ENCODE assay signal across 12 mouse cellular contexts in the genomic region with DNA sequence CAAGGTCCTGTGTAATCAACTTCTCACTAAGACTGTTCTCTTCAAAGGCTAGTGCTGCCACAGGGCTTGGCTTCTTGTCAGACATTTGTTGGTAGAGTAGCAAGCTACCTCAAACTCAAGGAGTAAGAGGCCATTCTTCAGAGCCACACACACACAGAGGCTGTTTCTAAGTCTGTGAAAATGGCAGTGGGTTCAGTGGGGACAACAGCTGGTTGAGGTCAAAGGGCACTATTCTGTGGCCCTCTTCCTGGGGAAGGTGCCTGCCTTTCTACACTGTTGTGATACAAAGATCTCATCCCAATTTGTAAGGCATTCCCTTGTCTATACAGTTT.
DNase-seq lines count a peak whose midpoint lies in the region; ATAC-seq and TF ChIP-seq lines count a peak whose summit lies in the region.
"Had no signal": no experiment of that assay in that cellular context is flagged by ENCODE, and none has a peak within 500 bp of the region (broad histone marks: within the 10 kb centered on the region; RNA-seq: fewer than 3 reads in every experiment).

No protein-coding gene starts in this region.

- no peaks in the 10 kb centered on the region for H3K27me3 ChIP-seq in hindbrain, embryonic 12.5 days
- no peaks in the 10 kb centered on the region for H3K27me3 ChIP-seq in hindbrain, embryonic 10.5 days (ENCODE audit: insufficient read depth, poor library complexity, severe bottlenecking)
- no peaks in the 10 kb centered on the region for H3K27me3 ChIP-seq in midbrain, embryonic 15.5 days (replicated peaks)
- no peaks in the 10 kb centered on the region for H3K27me3 ChIP-seq in midbrain, embryonic 11.5 days (ENCODE audit: control insufficient read depth, insufficient read depth, low read length)
- no peaks in the 10 kb centered on the region for H3K27me3 ChIP-seq in neural tube, embryonic 13.5 days
- H3K27me3 ChIP-seq: limb, embryonic 13.5 days had no signal

- ATAC-seq in hindbrain, embryonic 12.5 days (ENCODE audit: low FRiP score) = peak; percentile 68; the same call in 1 of the 2 replicates
- ATAC-seq in midbrain, embryonic 15.5 days (replicated peaks) = peak; percentile 56
- no peak for ATAC-seq in midbrain, embryonic 11.5 days (ENCODE audit: low FRiP score)
- no peak; the same call in 1 of the 2 replicates for ATAC-seq in neural tube, embryonic 13.5 days (ENCODE audit: low read depth)

- DNase-seq in embryo, embryonic 11 days = peak; percentile 2
- DNase-seq in embryo, embryonic 10 days (ENCODE audit: low spot score) = no peak
- DNase-seq in hindbrain, embryonic 10.5 days (ENCODE audit: low spot score) = no peak
- no peak for DNase-seq in midbrain, embryonic 11.5 days (ENCODE audit: low spot score, missing footprints)
- DNase-seq in layer of hippocampus, adult 2 months (ENCODE audit: low spot score in 2 of 2) = no peak
- DNase-seq: kidney, adult 2 months; thymus, postnatal 4 days had no signal

- no peak for TF ChIP-seq CTCF in layer of hippocampus, adult 2 months (conservative IDR thresholded peaks at IDR 0.05)

- H3K4me3 ChIP-seq in hindbrain, embryonic 12.5 days = no peak overlapping the region
- H3K4me3 ChIP-seq in hindbrain, embryonic 10.5 days = no peak overlapping the region
- H3K4me3 ChIP-seq in midbrain, embryonic 15.5 days = no peak overlapping the region
- no peak overlapping the region for H3K4me3 ChIP-seq in midbrain, embryonic 11.5 days (ENCODE audit: low read depth, low read length)
- no peak overlapping the region for H3K4me3 ChIP-seq in neural tube, embryonic 13.5 days
- no peak overlapping the region for H3K4me3 ChIP-seq in layer of hippocampus, adult 2 months
- H3K4me3 ChIP-seq: limb, embryonic 13.5 days had no signal

- no peak overlapping the region for H3K4me2 ChIP-seq in hindbrain, embryonic 12.5 days (replicated peaks)
- H3K4me2 ChIP-seq in midbrain, embryonic 15.5 days = no peak overlapping the region
- H3K4me2 ChIP-seq in midbrain, embryonic 11.5 days = no peak overlapping the region
- H3K4me2 ChIP-seq in neural tube, embryonic 13.5 days = no peak overlapping the region
- H3K4me2 ChIP-seq: limb, embryonic 13.5 days had no signal

- no peak overlapping the region for H3K9ac ChIP-seq in hindbrain, embryonic 12.5 days
- H3K9ac ChIP-seq in midbrain, embryonic 15.5 days = no peak overlapping the region
- no peak overlapping the region for H3K9ac ChIP-seq in midbrain, embryonic 11.5 days (ENCODE audit: low read length)
- H3K9ac ChIP-seq in neural tube, embryonic 13.5 days = no peak overlapping the region
- H3K9ac ChIP-seq: limb, embryonic 13.5 days; liver, embryonic 14.5 days had no signal

- H3K9me3 ChIP-seq in hindbrain, embryonic 12.5 days (replicated peaks) = no peaks in the 10 kb centered on the region
- H3K9me3 ChIP-seq in hindbrain, embryonic 10.5 days = no peaks in the 10 kb centered on the region
- no peaks in the 10 kb centered on the region for H3K9me3 ChIP-seq in midbrain, embryonic 15.5 days
- no peaks in the 10 kb centered on the region for H3K9me3 ChIP-seq in midbrain, embryonic 11.5 days (ENCODE audit: control insufficient read depth, low read length)
- H3K9me3 ChIP-seq in neural tube, embryonic 13.5 days = no peaks in the 10 kb centered on the region
- H3K9me3 ChIP-seq: limb, embryonic 13.5 days had no signal

- 0 out of 2 replicates have a peak overlapping the region, but pooled peaks have one; percentile 26 for H3K27ac ChIP-seq in hindbrain, embryonic 12.5 days
- no peak overlapping the region for H3K27ac ChIP-seq in hindbrain, embryonic 10.5 days
- H3K27ac ChIP-seq in midbrain, embryonic 15.5 days = peak overlapping the region; percentile 4; the same call in 1 of the 2 replicates
- H3K27ac ChIP-seq in midbrain, embryonic 11.5 days (ENCODE audit: low read depth, low read length) = no peak overlapping the region
- peak overlapping the region; percentile 63 for H3K27ac ChIP-seq in neural tube, embryonic 13.5 days (replicated peaks)
- H3K27ac ChIP-seq in layer of hippocampus, adult 2 months = no peak overlapping the region
- H3K27ac ChIP-seq: limb, embryonic 13.5 days; liver, embryonic 14.5 days had no signal

- H3K4me1 ChIP-seq in hindbrain, embryonic 12.5 days = peaks cover 5% of the 10 kb centered on the region
- 0 out of 2 replicates have a peak, but pooled peaks cover 5% of the 10 kb centered on the region for H3K4me1 ChIP-seq in hindbrain, embryonic 10.5 days (replicated peaks)
- 0 out of 2 replicates have a peak, but pooled peaks cover 6% of the 10 kb centered on the region for H3K4me1 ChIP-seq in midbrain, embryonic 15.5 days
- no peaks in the 10 kb centered on the region for H3K4me1 ChIP-seq in midbrain, embryonic 11.5 days (ENCODE audit: control insufficient read depth, insufficient read depth, low read length)
- H3K4me1 ChIP-seq in neural tube, embryonic 13.5 days (replicated peaks) = peaks cover 9% of the 10 kb centered on the region
- H3K4me1 ChIP-seq: limb, embryonic 13.5 days had no signal

- no peaks in the 10 kb centered on the region for H3K36me3 ChIP-seq in hindbrain, embryonic 12.5 days
- H3K36me3 ChIP-seq in hindbrain, embryonic 10.5 days = no peaks in the 10 kb centered on the region
- no peaks in the 10 kb centered on the region for H3K36me3 ChIP-seq in midbrain, embryonic 15.5 days (replicated peaks)
- H3K36me3 ChIP-seq in midbrain, embryonic 11.5 days (ENCODE audit: control insufficient read depth, insufficient read depth, low read length) = no peaks in the 10 kb centered on the region
- no peaks in the 10 kb centered on the region for H3K36me3 ChIP-seq in neural tube, embryonic 13.5 days
- H3K36me3 ChIP-seq: limb, embryonic 13.5 days had no signal

Comparison
In these comparisons a context has a peak if more than half of its experiments do, and no peak if none do; other contexts are left out.
1. ATAC-seq: peak in hindbrain, embryonic 12.5 days (single experiment) and midbrain, embryonic 15.5 days (single experiment); none in midbrain, embryonic 11.5 days (single experiment) and neural tube, embryonic 13.5 days (single experiment).
2. H3K27ac ChIP-seq: peak in hindbrain, embryonic 12.5 days (single experiment), midbrain, embryonic 15.5 days (single experiment) and neural tube, embryonic 13.5 days (single experiment); none in hindbrain, embryonic 10.5 days (single experiment), midbrain, embryonic 11.5 days (single experiment) and layer of hippocampus, adult 2 months (single experiment).